Mouse (Mus musculus) embryonic facial prominence, embryonic 10.5 days (tissue): ENCODE measurements at regions not wholly inside any gene's neighbourhood (a gene's known extent, or its start where the extent isn't known, plus 50 kb on each side); places are given as distances from the start of the nearest gene placed in this dataset.

Source experiments
- DNase-seq: peaks from one replicate; pipeline ENCODE4 v3.0.0-alpha.2; 2017; ENCODE audit warnings: low spot score
- H3K27ac ChIP-seq: fragments of 300-500 bp; sonication (generic); replicated peaks from 2 replicates; pipeline ENCODE4 v1.5.1; 2016; ENCODE audit warnings: mild to moderate bottlenecking
- H3K27me3 ChIP-seq: fragments of 300-500 bp; sonication (generic); replicated peaks from 2 replicates; pipeline ENCODE4 v1.6.1; 2016; ENCODE audit warnings: low read depth, mild to moderate bottlenecking; ENCODE audit not compliant: poor library complexity, severe bottlenecking
- H3K36me3 ChIP-seq: fragments of 300-500 bp; sonication (generic); replicated peaks from 2 replicates; pipeline ENCODE4 v1.6.1; 2016; ENCODE audit warnings: mild to moderate bottlenecking, moderate library complexity
- H3K4me1 ChIP-seq: fragments of 300-500 bp; sonication (generic); 2 replicates; pipeline ENCODE4 v1.6.1; 2016
- H3K4me3 ChIP-seq: fragments of 300-500 bp; sonication (generic); 2 replicates; pipeline ENCODE4 v1.5.1; 2016; ENCODE audit warnings: mild to moderate bottlenecking, moderate library complexity
- H3K9me3 ChIP-seq: fragments of 300-500 bp; sonication (generic); 2 replicates; pipeline ENCODE4 v1.6.1; 2016; ENCODE audit warnings: mild to moderate bottlenecking
- WGBS: fragments of 180-500 bp; shearing (Covaris S2); methylation state at CpG from one replicate; pipeline ENCODE4 v1.1.7; 2016; 5-methylcytosine and 5-hydroxymethylcytosine counted together

DNA sequence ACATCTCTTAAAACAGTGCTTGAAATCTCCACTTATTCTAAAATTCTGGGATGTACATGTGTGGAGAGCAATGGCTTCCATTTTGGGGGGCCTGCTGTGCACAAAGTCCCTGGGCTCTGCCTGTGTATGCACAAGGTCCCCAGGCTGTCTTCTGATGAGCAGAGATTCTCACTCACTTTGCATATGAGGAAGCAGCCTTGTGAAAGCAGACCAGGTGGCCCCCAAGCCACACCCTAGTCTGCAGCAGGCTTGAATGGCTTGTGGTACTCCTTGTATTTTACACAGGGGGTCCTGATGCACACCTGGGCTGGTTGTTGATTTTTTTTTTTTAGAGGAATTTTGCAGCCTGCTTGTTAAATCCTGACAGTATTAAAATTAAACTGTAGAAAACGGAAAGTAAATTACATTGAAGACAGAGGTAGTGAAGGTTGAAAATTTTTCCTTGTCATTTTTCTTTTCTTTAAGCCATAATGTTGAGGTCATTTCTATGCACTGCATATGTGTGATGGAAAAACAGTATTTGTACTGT, 1413.8 kb downstream of the Gsdmc2 start:
- Histone ChIP-seq H3K4me1 (no peaks in the 10 kb centered on the region), H3K4me3 (no peak overlapping the region), H3K9me3 (no peaks in the 10 kb centered on the region), H3K27ac (no peak overlapping the region), H3K27me3 (no peaks in the 10 kb centered on the region), H3K36me3 (no peaks in the 10 kb centered on the region)
- 85% methylated on average over 1 of the region's 1 CpGs for WGBS
- no peak for DNase-seq

DNA sequence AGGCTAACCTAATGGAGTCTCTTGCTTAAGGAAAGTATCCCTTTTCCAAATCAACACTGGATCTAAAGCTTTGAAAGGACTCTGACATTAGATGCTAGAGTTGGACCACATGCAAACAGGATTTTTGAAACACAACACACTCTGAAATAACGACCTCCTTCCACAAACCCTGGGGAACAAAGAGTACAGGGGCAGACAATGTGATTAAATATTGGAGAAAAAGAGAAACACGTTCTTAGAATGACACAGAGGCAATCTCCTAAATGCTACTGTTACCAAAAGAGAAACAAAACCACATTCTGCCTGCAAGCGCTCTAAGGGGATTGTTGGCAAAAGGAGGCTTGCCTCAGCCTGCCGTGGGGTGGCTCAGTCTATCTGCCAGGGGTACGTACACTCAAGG, 1422.0 kb downstream of the Gsdmc2 start:
- Histone ChIP-seq H3K4me1 (peaks cover 22% of the 10 kb centered on the region), H3K27ac (no peak overlapping the region), H3K4me3 (no peak overlapping the region), H3K9me3 (no peaks in the 10 kb centered on the region), H3K36me3 (no peaks in the 10 kb centered on the region), H3K27me3 (no peaks in the 10 kb centered on the region)
- no peak for DNase-seq
- 76% methylated on average over 5 of the region's 5 CpGs for WGBS

DNA sequence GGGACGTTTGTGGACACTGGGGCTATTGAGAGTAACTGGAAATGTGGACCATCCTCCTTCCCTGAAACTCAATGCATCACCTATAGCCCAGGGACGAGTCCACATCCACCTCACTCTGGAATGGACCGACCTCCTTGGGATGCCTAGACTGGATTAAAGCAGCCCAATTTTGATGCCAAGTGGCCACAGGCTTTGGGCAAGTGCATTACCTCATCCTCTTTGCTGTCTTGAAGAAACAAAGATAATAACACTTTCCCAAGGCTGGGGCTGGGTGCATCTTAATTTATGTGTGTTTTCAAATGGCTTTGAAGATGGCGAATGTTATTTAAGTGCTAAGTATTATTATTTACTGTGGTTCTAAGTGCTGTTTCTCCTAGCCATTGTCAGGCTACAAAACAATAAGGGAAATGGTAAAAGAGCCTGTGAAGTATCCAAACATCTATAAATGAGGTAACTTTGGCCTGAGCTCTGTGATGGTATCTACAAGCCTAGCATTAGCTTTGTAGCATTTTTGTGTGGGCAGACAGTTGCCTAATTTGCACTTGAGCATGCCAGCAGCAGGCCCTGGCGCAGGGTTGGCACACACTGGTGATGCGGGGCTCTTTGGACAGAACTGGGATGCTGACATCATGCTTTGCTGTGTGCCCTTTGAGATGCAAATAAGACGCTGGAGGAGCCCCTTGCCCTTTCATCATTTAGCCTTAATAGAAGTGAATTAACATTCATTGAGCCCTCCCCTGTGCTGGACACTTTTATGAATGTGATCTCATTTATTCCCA, 1423.7 kb downstream of the Gsdmc2 start:
- no peaks in the 10 kb centered on the region for H3K27me3 ChIP-seq
- no peaks in the 10 kb centered on the region for H3K36me3 ChIP-seq
- peaks cover 26% of the 10 kb centered on the region for H3K4me1 ChIP-seq
- H3K4me3 ChIP-seq = no peak overlapping the region
- no peak overlapping the region for H3K27ac ChIP-seq
- DNase-seq = no peak
- WGBS = 91% methylated on average over 7 of the region's 7 CpGs
- no peaks in the 10 kb centered on the region for H3K9me3 ChIP-seq

DNA sequence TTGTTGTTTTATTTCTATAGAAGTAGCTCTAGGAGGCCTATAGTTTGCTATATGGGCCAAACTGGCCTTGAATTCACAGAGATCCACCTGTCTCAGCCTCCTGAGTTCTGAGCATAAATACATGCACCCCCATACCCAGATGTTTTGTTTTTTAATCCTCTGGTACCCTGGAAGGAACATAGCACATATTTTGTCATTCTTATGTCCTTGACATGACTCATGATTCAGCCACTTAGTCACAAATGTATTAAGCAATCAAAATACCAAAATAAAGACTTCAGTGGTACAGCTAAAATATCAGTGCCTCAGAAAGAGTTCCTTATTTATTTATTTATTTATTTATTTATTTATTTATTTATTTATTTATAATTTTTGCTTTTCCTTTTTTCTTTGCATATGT, 1428.3 kb downstream of the Gsdmc2 start:
- Histone ChIP-seq H3K27me3 (no peaks in the 10 kb centered on the region), H3K4me3 (no peak overlapping the region), H3K36me3 (no peaks in the 10 kb centered on the region), H3K4me1 (peaks cover 26% of the 10 kb centered on the region), H3K27ac (no peak overlapping the region), H3K9me3 (no peaks in the 10 kb centered on the region)
- no peak for DNase-seq

DNA sequence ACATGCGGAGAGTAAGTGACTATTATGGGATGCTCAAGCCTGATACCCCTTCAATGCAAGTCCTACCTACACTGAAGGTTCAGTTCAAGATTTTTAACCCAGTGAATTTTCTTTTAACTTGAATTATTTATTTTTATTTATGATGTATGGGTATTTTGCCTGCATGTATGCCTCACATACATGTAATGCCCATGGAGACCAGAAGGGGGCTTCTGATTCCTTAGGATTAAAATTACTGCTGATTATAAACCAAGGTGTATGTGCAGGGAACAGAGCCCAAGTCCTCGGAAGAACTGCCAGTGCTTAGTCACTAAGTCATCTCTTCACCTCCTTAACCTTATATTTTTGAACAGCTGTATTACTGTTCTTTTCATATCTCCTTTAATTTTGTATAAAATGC, 1431.3 kb downstream of the Gsdmc2 start:
- WGBS = 98% methylated on average over 2 of the region's 2 CpGs

DNA sequence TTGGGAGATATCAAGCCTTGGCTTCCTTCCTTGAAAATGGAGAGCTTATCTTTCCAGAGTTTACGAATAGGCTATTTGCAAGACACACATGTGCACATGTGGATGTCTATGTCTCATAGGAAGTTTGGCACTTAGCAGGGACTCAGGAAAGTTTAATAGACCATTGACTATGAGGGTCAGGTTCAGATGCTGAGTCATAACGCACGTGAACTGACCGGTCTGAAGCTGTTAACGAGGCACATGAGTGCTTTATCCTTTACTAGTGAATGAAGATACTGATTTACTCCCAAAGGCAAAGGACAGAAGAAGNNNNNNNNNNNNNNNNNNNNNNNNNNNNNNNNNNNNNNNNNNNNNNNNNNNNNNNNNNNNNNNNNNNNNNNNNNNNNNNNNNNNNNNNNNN, 1442.8 kb downstream of the Gsdmc2 start:
- Histone ChIP-seq H3K4me3 (no peak overlapping the region), H3K27me3 (no peaks in the 10 kb centered on the region), H3K27ac (no peak overlapping the region), H3K9me3 (no peaks in the 10 kb centered on the region), H3K36me3 (no peaks in the 10 kb centered on the region), H3K4me1 (no peaks in the 10 kb centered on the region)
- no peak for DNase-seq
- 87% methylated on average over 5 of the region's 5 CpGs for WGBS

More for the DNA sequence above, 1431.3 kb downstream of the Gsdmc2 start:
- H3K27ac ChIP-seq = no peak overlapping the region
- no peaks in the 10 kb centered on the region for H3K36me3 ChIP-seq
- H3K27me3 ChIP-seq = no peaks in the 10 kb centered on the region
- peaks cover 16% of the 10 kb centered on the region for H3K4me1 ChIP-seq
- no peak for DNase-seq
- no peak overlapping the region for H3K4me3 ChIP-seq
- H3K9me3 ChIP-seq = no peaks in the 10 kb centered on the region

DNA sequence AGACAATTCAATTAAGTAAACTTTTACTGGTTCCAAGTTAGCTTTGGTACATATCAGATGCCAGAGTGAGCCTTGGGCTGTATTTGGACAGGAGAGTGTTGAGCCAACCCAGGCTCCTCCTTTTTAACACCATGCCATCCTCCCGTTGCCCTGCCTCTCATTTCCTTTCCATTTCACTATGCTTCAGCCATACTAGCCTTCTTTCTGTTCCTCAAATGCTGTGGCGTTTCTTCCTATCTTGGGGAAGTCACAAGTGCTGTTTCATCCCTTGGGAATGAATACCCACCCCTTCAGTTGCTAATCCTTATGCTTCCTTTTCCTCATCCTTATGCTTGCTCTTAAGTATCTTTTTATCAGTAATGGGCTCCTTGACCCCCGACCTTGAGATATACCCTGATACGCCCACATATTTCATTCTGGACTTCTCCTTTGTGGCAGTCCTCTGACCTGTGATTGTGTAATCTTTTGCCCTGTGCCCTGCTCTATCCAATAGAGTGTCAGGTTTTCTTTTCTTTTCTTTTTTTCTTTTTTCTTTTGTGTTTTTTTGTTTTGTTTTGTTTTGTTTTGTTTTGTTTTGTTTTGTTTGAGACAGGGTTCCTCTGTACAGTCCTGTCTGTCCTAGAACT, 1443.9 kb downstream of the Gsdmc2 start:
- no peaks in the 10 kb centered on the region for H3K9me3 ChIP-seq
- H3K4me3 ChIP-seq = no peak overlapping the region
- no peaks in the 10 kb centered on the region for H3K27me3 ChIP-seq
- no peak overlapping the region for H3K27ac ChIP-seq
- 76% methylated on average over 4 of the region's 4 CpGs for WGBS
- no peak for DNase-seq
- no peaks in the 10 kb centered on the region for H3K4me1 ChIP-seq
- no peaks in the 10 kb centered on the region for H3K36me3 ChIP-seq

DNA sequence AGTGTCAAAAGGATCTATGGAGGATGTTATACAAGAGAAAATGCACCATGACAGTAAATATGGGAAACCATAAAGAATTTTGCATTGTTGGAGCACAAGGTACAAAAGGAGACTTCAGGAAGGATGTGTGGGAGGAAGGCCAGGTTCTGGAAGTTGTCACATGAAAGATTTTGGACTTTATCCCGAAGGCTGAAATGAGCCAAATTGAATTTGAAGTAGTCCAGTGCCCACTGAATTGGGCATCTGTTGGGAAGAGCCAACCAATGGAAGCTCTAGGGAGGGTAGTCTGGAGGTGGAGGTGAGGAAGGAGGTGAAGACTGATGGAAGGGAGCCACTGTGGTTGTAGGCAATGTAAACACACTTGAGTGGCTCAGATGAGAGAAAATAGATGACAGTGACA, 1445.6 kb downstream of the Gsdmc2 start:
- DNase-seq = no peak
- H3K27me3 ChIP-seq = no peaks in the 10 kb centered on the region
- H3K36me3 ChIP-seq = no peaks in the 10 kb centered on the region
- no peak overlapping the region for H3K27ac ChIP-seq
- no peaks in the 10 kb centered on the region for H3K4me1 ChIP-seq
- H3K9me3 ChIP-seq = no peaks in the 10 kb centered on the region
- H3K4me3 ChIP-seq = no peak overlapping the region
- WGBS = 91% methylated on average over 1 of the region's 1 CpGs

DNA sequence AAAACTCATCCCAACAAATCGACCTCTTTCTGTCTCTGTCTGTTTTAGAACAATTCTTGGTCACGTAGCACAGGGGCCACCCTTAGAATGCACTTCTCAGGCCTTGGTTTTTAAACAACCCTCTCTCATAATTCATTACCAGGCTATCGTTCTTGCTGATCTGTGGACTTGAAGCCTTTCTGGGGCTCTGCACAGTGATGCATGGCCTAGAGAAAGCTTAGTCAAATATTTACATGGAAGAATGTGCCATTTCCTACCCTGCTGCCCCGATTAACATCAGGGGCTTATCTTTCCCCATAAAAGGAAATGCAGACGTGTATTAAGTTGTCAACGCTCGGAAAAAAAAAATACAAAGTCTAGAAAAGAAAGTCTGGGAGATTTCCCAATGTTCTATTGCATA, 1448.0 kb downstream of the Gsdmc2 start:
- no peaks in the 10 kb centered on the region for H3K9me3 ChIP-seq
- H3K36me3 ChIP-seq = no peaks in the 10 kb centered on the region
- H3K4me1 ChIP-seq = no peaks in the 10 kb centered on the region
- no peak for DNase-seq
- 86% methylated on average over 7 of the region's 7 CpGs for WGBS
- no peaks in the 10 kb centered on the region for H3K27me3 ChIP-seq
- H3K4me3 ChIP-seq = no peak overlapping the region
- no peak overlapping the region for H3K27ac ChIP-seq

DNA sequence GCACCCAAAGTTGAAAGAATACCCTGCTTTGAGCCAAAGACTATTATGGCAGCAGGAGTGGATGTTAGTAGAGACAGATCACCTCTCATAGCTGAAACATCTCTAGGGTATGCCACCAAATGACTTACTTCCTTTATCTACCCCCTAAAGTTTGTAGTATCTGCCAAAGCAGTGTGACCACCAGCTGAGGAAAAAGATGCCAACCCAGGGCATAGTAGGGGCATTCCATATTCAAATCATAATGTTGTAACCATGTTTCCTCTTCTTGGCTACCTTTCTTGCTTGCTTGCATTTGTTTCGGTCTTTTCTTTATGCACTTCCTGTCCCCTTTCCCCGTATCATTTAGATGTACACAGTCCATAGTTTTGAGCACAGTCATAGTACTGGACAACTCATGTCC, 1449.6 kb downstream of the Gsdmc2 start:
- H3K4me3 ChIP-seq = no peak overlapping the region
- no peaks in the 10 kb centered on the region for H3K27me3 ChIP-seq
- WGBS = 93% methylated on average over 2 of the region's 2 CpGs
- no peaks in the 10 kb centered on the region for H3K36me3 ChIP-seq
- no peak for DNase-seq
- H3K9me3 ChIP-seq = no peaks in the 10 kb centered on the region
- no peaks in the 10 kb centered on the region for H3K4me1 ChIP-seq
- no peak overlapping the region for H3K27ac ChIP-seq

DNA sequence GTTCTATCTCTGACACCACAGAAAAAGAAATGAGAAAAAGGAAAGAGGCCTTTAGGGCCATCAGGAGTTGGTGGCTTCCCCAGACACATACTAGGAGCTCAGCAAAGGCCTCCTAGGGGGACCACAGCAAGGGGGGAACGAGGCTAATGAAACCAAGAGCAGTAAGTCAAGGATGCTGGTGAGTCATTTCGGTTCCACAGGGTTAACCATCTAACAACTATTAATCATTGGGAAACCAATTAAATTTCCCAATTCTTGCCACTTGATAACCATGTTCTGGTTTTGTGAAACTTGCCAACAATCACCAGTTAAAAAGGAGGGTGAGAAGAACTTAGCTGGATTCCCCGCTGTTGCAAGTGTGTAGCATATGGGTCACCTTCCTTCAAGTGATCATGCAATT, 1451.6 kb downstream of the Gsdmc2 start:
- no peaks in the 10 kb centered on the region for H3K27me3 ChIP-seq
- no peak for DNase-seq
- no peaks in the 10 kb centered on the region for H3K9me3 ChIP-seq
- H3K4me1 ChIP-seq = no peaks in the 10 kb centered on the region
- H3K27ac ChIP-seq = no peak overlapping the region
- H3K4me3 ChIP-seq = no peak overlapping the region
- WGBS = 87% methylated on average over 3 of the region's 3 CpGs
- H3K36me3 ChIP-seq = no peaks in the 10 kb centered on the region

DNA sequence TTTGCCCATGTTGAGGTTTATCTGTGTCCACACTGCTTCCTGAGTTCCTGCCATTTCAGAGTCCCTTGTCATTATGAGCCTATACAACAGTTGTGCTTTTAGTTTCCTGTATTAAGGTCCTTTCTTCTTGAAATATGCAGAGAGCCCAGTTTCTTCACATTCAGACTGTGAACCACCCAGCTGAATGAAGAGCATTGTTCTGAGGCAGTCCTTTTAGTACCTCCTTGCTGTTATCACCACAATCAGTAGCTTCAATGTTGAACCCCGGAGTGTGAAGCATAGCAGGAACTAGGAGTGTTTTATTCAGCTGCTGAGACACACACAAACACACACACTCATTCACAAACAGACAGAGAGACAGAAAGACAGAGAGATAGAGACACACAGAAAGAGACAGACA, 1452.1 kb downstream of the Gsdmc2 start:
- no peak overlapping the region for H3K4me3 ChIP-seq
- H3K9me3 ChIP-seq = no peaks in the 10 kb centered on the region
- H3K27ac ChIP-seq = no peak overlapping the region
- H3K36me3 ChIP-seq = no peaks in the 10 kb centered on the region
- H3K4me1 ChIP-seq = no peaks in the 10 kb centered on the region
- H3K27me3 ChIP-seq = no peaks in the 10 kb centered on the region
- DNase-seq = no peak
- WGBS = 33% methylated on average over 1 of the region's 1 CpGs

DNA sequence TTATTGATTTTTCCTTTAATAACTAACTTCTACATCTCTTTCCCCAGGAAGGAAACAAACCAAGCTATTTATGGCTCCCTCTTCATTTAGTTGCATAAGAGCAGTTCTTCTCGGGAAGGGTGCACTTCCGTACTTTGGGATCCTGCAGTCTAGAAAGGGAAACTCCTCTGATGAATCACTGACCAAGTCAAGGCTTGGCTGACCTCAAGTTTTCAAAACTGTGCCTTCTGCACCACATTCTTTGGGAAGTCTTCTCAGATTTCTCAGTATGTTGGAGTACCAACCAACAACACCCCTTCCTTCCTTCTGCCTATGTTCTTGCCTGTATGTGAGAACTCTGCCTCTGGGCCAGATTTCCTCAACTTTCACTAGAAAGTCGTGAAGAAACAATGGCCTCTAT, 1452.6 kb downstream of the Gsdmc2 start:
- Histone ChIP-seq H3K27ac (no peak overlapping the region), H3K4me1 (no peaks in the 10 kb centered on the region), H3K9me3 (no peaks in the 10 kb centered on the region), H3K27me3 (no peaks in the 10 kb centered on the region), H3K4me3 (no peak overlapping the region), H3K36me3 (no peaks in the 10 kb centered on the region)
- no peak for DNase-seq
- 62% methylated on average over 3 of the region's 3 CpGs for WGBS
